Mouse (Mus musculus): ENCODE measurements around the gene Gadd45g.
"Not testable (repeated sequence)": the region's sequence is repeated elsewhere in the genome, so short reads cannot be mapped to it uniquely, and the experiment has no call there.

The Gadd45g gene

DNA sequence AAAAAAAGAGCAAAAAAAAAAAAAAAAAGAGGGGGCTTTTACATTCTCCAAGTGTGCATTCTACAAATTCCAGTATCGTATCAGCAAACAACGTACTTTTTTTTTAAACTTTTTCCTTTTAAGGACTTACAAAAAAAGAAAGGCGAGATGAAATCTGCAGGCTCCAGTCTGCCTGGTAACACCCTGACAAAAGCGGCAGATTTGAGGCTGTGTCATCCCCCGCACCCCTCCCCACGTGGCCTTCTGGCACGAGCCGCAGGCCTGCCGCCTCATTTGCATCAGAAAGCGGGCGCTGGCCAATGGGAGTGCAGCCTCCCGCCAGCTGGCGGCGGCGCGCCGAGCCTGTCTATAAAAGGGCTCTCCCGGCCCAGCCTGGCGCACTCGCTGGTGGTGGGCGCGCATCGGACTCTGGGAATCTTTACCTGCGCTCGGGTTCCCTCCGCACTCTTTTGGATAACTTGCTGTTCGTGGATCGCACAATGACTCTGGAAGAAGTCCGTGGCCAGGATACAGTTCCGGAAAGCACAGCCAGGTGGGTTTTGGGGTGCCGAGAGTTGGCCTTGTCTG, at the start of gene Gadd45g:
Gene Gadd45g (plus strand): TSS at position 378 of the 567 bp plus-strand sequence.
- DNase-seq: peak; percentile 99

DNA sequence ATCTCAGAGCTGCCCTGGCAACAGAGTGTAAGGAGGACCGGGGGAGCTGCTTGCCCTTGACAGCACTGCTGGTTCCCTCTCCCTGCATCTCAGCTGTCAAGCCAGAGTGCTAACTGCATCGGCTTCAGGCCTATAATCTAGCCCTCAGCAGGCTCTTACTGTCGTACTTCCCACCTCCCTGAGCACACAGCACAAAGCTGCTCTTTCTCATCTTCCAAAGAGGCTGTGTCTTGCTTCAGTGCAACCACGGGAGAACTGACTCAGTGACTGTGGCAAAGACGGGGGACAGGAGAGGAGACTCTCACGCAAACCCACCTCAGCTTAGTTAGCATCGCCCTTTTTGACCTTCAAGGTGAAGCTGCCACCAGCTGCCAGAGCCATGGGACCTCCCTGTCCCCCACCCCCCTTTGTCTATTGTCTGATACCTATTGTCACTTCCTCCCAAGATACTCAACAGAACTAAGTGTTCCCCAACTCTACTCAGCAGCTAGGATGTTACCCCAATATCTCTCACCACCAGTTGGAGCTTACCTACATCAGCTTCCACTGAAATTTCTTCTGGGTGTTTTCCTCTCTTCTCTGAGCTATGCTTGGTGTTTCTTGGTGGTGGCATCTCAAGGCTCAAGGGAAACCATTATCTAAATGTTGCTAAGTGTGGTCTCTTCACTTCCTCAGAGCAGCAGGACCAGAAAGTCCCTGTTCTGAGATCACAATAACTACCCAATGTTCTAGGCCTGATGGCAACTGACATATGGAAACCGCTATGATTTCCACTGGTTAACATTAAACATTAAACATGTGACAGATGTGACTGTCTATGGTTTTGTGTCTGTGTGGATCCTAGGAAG, 48.4 kb upstream of the Gadd45g start:
- DNase-seq: no peak

DNA sequence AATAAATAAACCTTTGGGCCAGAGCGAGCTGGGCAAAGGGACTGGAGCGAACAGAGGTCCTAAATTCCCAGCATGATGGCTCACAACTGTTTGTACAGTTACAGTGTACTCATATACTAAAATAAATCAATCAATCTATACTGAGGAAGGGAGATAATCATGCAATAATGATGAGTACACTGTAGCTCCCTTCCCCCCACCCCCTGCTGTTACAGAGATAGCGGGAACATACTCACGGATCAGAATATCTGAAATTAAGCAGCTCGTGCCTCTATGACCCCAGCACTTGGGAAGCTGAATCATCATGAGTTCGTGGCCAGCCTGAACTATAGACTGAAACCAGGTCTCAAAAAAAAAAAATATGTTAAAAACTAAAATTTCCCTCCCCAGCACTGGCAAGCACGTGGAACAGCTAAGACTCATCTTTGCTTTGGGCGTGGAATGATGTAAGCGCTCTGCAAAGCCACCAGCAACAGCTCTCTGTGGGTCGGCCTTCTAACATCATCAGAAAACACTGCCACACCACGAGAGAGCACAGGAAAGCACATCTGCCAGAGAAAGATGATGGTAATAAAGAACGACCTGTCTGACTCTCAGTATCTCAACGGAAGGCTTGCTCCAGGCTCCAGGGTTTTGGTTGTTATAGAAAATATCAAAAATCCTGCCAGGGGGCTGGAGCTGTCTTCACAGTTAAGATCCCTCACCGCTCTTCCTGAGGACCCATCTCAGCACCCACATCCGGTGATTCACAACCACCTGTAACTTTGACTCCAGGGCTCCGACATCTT, 46.5 kb upstream of the Gadd45g start:
- no peak for DNase-seq

DNA sequence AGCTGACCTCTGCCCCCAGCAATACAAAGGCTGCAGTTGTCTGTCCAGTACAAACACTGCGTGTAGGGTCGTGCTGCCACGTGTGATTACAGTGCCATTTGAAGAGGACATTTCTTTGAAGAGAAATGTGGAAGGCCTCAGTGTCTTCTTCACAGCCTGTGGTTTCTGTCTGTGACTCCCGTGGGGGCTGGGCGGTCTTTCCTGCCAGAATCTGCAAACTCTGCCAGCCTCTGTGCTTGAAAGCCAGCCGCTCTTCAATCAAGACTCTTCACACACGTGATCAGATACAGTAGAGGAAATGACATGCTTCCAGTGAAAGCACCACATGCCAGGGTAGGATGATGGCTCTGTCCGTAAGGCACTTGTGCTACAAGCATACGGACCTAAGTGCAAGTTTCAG, 45.6 kb upstream of the Gadd45g start:
- no peak for DNase-seq

DNA sequence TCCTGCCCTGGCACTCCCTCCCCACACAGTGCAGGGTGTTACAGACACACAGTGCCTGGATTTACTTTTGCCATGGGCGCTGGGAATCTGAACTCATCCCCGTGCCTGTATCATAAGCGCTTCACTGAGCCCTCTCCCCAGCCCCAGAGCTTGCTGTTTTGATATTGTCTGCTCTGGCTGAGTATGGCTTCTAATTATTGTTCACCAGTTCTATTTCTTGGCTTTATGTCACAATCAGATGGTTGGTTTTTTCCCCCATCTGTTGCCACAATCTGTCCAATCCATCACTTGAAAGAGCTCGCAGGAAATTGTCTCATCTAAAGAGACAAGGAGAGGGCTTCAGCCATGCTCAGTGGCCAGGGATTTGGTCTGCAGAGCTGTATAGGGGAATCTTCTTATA, 40.8 kb upstream of the Gadd45g start:
- no peak for DNase-seq

DNA sequence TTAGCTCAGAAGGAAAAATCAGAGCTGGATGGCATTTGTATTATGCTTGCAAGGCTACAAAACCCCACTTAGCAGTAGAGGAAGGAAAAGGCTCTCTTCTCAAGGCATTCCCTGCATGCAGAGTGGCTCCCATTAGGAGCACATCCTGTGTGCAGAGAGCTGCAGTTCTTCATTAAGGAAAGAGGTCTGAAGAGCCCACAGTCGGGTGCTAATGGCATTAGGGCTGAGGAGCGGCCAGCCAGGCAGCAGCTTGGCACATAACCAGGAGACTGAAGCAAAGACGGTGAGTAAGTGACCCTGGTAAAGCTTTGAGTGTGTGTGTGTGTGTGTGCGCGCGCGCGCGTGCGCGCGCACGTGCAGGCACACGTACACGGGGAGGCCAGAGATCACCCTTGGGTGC, 40.3 kb upstream of the Gadd45g start:
- no peak for DNase-seq

DNA sequence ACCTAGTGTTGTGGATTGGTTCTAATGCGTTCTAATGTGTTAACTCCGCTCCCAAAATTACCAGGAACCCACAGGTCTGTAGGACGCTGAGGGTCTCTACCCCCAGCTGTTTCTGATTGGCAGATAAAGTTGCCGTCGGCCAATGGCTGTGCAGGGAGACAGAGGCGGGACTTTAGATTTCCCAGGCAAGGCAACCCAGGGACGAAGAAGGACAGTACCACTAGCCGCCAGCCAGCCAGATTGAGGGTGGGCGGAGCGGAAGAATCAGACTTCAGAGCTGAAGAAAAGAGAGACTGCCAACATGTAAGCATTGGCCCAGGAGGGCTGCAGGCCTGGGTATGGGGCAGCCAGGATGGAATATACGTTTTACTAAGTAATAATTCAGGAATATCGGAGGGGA, 38.3 kb upstream of the Gadd45g start:
- DNase-seq: peak; percentile 66

DNA sequence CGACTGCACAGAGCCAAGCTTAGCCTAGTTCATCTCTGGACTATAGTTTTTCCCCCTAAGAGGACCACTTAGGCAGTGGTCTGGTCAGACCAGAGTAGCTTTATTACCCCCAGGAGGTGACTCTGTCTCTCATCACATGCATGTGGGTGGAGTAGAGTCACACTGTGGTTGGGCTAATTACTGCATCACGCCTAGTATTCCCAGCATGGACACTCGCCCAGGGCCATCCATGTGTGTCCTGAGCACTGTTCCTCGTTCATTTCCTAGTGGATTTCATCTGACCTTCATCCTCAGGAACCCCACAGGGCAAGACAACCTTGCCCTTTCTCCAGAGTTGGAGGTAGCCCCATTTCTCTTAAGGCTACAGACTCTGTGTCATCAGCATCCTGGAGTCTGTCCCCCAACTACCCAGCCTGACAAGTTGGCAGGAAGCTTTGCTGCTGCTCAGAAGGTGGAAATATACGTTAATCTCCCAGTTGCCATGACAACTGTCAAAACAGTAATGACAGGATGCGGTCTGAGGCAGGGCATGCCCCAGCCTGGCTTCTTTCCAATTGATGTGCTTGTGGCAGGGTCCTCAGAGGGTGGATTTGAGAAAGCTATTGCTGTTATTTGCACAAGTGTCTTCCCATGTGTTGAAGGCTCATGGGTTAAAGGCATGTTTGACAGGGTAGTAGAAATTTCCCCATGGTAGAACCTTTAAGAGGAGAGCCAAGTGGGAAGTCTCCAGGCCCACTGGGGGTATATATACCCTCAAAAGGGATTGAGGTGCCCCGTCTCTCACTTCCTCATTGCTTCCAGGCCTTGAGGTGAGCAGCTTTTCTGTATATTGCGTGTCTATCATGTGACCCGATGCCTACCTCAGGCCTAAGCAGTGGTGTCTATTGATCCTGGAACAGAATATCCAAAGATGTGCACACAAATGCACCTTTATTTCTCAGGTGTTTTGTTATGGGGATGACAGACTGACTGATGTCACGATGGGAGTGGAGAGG, 32.6 kb upstream of the Gadd45g start:
- peak; percentile 63 for DNase-seq

DNA sequence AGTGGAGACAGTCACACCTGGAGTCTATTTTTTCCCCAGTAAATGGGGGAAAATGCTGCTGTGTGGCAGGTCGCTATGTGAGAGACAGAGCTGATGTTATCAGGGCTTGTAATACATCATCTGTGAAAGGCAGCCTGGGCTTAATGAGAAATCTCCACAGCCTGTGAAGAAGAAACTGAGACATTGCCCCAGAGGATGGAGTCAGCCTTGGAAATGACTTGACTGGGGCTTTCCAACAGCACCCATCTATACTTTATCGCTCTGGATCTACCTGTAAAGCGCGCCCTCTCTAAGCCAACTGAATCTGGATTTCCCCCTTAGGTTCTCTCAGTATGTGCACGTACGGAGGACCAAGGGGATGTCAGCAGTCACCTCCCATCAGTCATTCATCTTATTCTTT, 31.8 kb upstream of the Gadd45g start:
- no peak for DNase-seq

DNA sequence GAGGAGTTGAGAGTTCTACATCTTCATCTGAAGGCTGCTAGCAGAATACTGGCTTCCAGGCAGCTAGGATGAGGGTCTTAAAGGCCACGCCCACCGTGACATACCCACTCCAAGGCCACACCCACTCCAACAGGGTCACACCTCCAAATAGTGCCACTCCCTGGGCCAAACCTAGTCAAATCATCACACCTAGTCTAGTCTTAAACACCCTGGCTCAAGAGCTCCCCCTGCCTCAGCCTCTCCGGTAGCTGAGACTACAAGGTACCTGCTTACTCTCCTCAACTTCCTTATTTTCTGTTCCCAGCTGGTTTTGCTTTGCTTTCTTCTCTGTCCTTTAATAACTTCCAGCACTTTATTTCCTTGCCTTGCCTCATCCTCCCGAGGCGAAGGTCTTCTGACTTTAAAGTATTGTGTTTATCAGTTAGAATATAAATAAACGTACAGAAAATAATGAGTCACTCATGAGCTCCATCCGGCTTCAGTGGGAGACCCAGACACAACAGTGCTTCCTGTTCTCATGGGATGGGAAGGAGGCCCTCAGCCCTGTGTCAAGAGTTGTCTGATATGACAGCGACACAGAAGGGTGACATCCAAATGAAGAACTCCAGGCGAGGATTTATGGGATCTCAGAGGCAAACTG, 30.5 kb upstream of the Gadd45g start:
- DNase-seq: no peak

DNA sequence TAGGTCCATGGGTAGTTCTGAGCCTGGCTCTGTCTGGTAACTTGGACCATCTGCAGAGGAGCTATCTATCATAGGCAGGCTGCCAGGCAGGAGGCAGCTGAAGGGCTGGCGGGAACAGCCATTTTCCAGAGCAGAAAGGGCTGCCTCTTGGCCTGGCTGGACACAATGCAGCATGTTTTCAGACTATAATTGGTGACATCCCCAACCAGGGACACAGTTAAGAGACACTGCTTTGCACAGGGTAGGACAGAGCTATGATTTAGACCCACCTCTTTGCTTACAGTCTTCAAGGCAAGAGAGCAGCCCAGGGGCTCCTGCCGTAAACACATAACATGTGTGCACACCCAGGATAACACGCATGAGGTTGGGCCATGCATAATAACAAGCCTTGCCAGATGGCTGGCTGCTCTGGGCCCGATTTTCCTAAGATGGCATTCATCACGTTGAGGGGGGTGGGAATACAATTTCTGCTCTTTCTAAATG, 29.9 kb upstream of the Gadd45g start:
- DNase-seq: no peak

DNA sequence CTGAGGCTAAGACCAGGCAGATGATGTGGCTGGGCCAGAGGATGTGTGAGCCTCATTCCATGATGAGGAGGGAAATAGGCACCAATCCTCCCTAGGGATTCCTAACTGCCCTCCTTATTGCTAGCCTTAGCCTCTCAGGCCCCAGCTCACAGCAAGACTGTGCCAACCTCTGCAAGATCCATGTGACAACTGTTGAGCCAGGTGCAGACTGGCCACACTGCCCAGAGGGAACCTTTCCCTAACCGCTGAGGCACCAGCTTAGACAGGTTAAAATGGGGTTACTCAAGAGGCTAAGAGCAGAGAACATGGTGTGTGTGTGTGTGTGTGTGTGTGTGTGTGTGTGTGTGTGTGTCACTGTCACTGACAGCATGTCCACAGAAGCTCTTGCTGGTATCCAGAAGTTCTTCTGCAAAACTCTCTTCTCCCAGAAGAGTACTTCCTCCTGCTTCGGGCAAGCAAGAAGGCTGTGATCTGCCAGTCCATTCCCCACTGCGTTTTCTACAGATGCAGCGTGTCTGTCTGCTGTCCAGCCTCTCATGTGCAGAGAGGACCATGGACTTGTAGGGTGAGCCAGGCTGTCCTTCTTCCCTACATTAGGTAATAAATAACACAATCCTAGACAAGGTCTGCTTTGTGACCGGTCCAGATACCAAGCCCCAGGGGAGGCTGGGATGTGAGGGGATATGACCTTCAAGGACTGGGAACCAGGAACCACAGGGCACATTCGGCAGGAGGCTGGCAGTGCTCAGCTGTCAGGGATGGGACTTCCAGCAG, 28.1 kb upstream of the Gadd45g start:
- no peak for DNase-seq

DNA sequence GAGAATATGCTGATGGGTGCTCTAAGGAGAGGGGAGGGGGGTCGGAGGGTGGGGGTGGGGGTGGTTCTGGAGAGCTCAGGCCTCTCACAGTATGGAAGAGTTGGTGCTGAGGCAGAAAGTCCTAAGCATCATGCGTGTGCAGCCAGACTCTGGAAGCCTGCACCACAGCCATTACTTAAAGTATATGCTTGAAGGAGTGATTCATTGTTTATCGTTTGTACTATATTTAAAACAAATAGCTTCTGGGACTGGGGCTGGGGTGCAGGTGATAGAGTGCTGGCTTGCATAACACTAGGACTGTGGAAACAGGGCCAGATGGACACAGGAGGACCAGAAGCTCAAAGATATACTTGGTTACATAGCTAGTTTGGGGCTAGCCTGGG, 27.5 kb upstream of the Gadd45g start:
- no peak for DNase-seq

DNA sequence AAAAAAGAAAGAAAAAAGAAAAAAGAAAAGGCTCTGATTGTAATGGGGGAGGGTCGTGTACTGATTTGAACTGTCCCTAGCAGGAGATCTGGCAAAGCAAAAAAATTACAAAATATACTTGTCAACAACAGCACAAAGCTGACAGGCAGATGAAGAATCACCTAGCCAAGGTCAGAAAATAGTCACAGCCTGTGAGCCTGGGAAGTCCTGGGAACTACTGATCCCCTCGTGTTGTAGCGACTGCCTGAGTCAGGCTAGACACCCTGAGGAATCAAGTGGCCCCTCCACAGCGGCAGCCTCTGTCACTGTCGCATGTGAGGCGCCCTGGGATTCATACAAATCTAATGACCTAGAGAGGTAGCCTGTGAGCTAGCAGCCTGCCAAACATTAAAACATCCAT, 27.1 kb upstream of the Gadd45g start:
- no peak for DNase-seq

DNA sequence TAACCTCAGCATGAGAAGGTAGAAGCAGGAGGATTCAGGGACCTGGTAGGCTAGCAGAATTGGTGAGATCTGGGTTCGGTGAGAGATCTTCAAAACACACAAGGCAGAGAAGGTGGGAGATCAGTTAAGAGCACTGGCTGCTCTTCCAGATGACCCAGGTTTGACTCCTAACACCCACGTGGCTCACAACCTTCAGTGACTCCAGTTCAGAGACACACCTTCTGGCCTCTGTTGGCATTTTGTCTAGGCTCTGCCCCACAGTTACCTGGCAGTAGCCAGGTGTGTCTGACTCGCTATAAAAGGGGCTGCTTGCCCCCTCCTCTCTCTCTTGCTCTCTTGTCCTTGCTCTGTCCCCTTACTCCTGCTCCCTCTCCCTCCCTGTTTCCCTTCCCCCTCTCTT, 24.5 kb upstream of the Gadd45g start:
- DNase-seq: no peak

DNA sequence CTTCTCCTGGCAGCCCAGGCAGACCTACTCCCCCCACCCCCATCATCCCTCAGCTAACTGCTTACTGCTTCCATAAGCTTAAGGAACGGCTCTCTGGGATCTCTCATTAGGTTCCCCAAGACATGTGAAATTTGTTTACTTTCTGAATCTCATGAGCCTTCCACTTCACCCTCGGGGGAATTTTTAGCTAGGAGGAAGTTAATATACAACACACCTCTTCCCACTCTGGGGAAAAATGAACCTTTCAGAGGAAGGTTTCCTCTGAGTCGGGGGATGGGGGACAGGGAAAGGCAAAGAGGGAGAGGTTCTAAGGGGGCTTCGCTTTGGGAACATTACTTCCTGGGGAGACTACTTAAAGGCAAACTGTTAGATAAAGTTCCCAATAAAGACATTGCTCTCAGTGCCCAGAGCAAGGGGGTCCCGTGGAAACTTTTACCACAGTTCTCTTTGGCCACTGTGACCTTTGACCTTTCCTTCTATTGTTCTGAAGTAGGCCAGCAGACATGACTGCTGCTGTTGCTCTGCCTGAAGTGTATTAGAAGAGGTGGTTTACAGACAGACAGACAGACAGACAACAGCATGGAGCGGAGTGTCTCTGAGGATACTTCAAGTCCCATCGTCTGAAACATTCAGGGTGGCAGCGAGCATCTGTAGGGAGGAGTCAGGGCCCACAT, 22.5 kb upstream of the Gadd45g start:
- DNase-seq: peak; percentile 36

DNA sequence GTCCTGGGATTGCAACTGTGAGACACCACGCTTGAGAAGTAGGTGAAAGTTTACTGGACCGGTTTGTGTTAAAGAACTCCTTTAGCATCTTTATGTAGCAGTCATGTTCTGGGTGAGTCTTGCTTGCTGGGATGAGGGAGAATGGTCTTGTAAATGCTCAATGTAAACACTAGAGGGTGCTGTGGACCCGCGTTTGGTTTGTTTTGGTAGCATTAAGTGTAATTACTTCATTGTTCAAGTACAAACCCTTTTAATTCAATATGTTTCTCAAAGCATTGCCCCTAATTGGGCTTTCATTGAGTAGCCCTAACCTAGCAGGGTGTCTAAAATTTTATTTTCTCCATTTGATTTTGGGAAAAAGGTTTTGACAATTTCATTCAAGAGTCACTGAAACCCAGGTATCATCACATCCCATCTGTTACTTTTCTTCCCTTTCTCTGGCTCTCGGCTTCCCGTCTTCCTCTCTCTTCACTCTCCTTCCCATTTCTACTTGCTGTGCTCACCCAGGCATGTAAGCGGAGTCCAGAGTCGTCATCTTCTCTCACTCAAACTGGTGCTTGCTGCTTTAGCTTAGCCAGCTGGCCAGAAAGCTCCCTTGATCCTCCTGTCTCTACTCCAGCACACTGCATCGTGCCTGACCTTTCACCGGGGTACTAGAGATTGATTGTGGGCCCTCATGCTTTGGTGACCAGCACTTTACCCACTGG, 15.6 kb upstream of the Gadd45g start:
- peak; percentile 49 for DNase-seq

DNA sequence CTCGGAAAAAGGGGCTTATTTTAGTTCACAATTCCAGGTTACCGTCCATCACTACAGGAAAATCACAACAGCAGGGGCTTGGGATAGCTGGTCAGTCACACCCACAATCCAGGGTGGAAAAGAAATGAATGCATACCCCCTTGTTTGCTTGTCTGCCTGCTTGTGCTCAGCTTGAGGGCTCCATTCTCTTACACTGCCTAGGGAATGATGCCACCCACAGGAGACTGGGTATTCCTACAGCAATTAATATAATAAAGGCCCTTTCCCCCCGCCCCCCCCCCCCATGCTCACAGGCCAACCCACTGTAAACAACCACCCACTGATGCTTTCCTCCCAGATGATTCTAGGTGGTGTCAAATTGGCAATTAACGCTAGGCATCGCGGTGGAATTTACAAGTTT, 14.0 kb upstream of the Gadd45g start:
- no peak for DNase-seq

DNA sequence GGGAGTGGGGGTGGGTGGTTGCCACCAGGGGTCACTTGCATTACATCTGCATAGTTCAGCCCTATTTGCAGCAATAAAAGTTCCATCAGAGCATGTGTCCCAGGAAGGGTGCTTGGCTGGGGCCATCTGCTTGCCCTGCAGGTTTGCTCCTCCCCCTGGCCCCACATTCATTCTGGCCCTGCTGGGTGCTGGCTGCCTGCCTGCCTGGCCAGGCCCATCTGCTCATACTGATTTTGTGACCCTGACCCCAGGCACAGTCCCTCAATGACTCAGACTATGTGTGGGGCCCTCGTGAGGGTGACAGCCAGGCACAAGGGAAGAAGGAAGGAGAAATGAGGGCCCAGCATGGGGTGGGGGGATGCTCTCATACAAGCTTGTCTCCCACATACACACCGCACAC, 12.9 kb upstream of the Gadd45g start:
- peak; percentile 47 for DNase-seq

DNA sequence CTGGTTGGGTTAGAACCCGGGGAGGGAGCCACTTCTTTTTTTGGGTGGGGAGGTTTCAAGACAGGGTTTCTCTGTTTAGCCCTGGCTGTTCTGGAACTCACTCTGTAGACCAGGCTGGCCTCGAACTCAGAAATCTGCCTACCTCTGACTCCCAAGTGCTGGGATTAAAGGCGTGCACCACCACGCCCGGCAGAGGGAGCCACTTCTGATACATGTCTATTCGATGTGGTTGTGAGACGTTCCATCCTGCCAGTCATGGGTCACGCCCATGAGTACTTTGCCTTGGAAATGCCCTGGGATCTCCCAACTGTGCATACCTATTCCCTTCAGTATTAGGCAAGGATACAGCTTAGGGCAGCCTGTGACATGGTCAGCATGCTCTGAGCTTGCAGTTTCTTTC, 12.5 kb upstream of the Gadd45g start:
- DNase-seq: not testable (repeated sequence)

All from embryo, embryonic 11 days (tissue).